Mouse (Mus musculus) bone marrow, adult 2 months (tissue): ENCODE measurements around the gene Ypel3. TPM values are rescaled to one million over a fixed set of nuclear protein-coding genes. Genes with fewer than 3 reads are reported as not detected.

ENCODE experiments used
- H3K27ac ChIP-seq: fragments of 200-500 bp; 2 replicates; pipeline ENCODE4 v1.5.1; 2012; ENCODE audit warnings: low read depth, mild to moderate bottlenecking, control low read depth, inconsistent platforms, low read length; ENCODE audit not compliant: control insufficient read depth, poor library complexity, insufficient read depth
- H3K4me1 ChIP-seq: fragments of 200-500 bp; 2 replicates; pipeline ENCODE4 v1.6.1; 2011; ENCODE audit warnings: low read length; ENCODE audit not compliant: control insufficient read depth, insufficient read depth
- H3K4me3 ChIP-seq: fragments of 200-500 bp; replicated peaks from 2 replicates; pipeline ENCODE3; 2011; ENCODE audit warnings: mild to moderate bottlenecking, low read depth, low read length, control low read depth; ENCODE audit not compliant: control insufficient read depth
- CTCF ChIP-seq: fragments of 200-500 bp; IDR thresholded peaks from 2 replicates; pipeline ENCODE4 v1.5.1; 2011; ENCODE audit warnings: low read length, control low read depth; ENCODE audit not compliant: control insufficient read depth, insufficient read depth
- POLR2A ChIP-seq: fragments of 200-500 bp; IDR thresholded peaks from 2 replicates; pipeline ENCODE4 v1.6.1; 2011; ENCODE audit warnings: low read depth, mild to moderate bottlenecking, control low read depth, low read length, borderline replicate concordance; ENCODE audit not compliant: control insufficient read depth
- WGBS: fragments of 180-500 bp; shearing (Covaris S2); methylation state at CpG from one replicate; pipeline ENCODE4 v1.1.7; 2018; 5-methylcytosine and 5-hydroxymethylcytosine counted together
- polyA plus RNA-seq: library from polyadenylated mRNA; stranded (reverse); fragments of >200 nt; gene quantifications from 2 replicates; pipeline ENCODE4 v1.2.4, GENCODE M21; 2011; ENCODE audit warnings: low replicate concordance; ENCODE audit not compliant: missing spikeins, insufficient read depth, insufficient read length

The Ypel3 gene
- polyA plus RNA-seq, 1 experiment, result 411 TPM

GRCm38 (mm10) chr7:126746798-126747197 lies 30.0 kb upstream of the Ypel3 start:
- 2% methylated on average over 6 of the region's 6 CpGs for WGBS
- TF ChIP-seq CTCF, result no peak
- Histone ChIP-seq H3K4me1 (peaks cover 2% of the 10 kb centered on the region; the same call in 1 of the 2 replicates), H3K4me3 (peak overlapping the region; percentile 45), H3K27ac (peak overlapping the region; percentile 92)

GRCm38 (mm10) chr7:126748824-126749223 lies 27.9 kb upstream of the Ypel3 start:
- Histone ChIP-seq H3K4me1 (peaks cover 6% of the 10 kb centered on the region; the same call in 1 of the 2 replicates), H3K27ac (peak overlapping the region; percentile 41)
- 75% methylated on average over 7 of the region's 7 CpGs for WGBS

GRCm38 (mm10) chr7:126749582-126750343 lies 27.0 kb upstream of the Ypel3 start:
- H3K4me3 ChIP-seq, result no peak overlapping the region
- H3K27ac ChIP-seq, result no peak overlapping the region
- no peak for TF ChIP-seq POLR2A
- TF ChIP-seq CTCF, result peak; percentile 37; the same call in 1 of the 2 replicates
- 82% methylated on average over 17 of the region's 17 CpGs for WGBS
- peaks cover 7% of the 10 kb centered on the region; the same call in 1 of the 2 replicates for H3K4me1 ChIP-seq

More at GRCm38 (mm10) chr7:126748824-126749223, 27.9 kb upstream of the Ypel3 start:
- TF ChIP-seq POLR2A (no peak), CTCF (no peak)
- no peak overlapping the region for H3K4me3 ChIP-seq

GRCm38 (mm10) chr7:126754866-126755265 lies 21.9 kb upstream of the Ypel3 start:
- no peak overlapping the region for H3K4me3 ChIP-seq
- WGBS, result 1% methylated on average over 9 of the region's 9 CpGs

GRCm38 (mm10) chr7:126758539-126758938 lies 18.2 kb upstream of the Ypel3 start:
- H3K4me1 ChIP-seq, result peaks cover 9% of the 10 kb centered on the region
- WGBS, result 67% methylated on average over 7 of the region's 7 CpGs
- H3K27ac ChIP-seq, result no peak overlapping the region
- H3K4me3 ChIP-seq, result no peak overlapping the region
- TF ChIP-seq POLR2A (no peak), CTCF (no peak)

More at GRCm38 (mm10) chr7:126754866-126755265, 21.9 kb upstream of the Ypel3 start:
- H3K27ac ChIP-seq, result no peak overlapping the region
- no peak for TF ChIP-seq POLR2A
- peak; percentile 82 for TF ChIP-seq CTCF
- H3K4me1 ChIP-seq, result peaks cover 5% of the 10 kb centered on the region; the same call in 1 of the 2 replicates

GRCm38 (mm10) chr7:126759050-126759671 lies 17.6 kb upstream of the Ypel3 start, which contains the start of gene Mapk3:
Gene Mapk3 (plus strand): TSS chr7:126759601.
- peaks cover 8% of the 10 kb centered on the region for H3K4me1 ChIP-seq
- WGBS, result 3% methylated on average over 38 of the region's 38 CpGs

GRCm38 (mm10) chr7:126759672-126760390 lies 16.9 kb upstream of the Ypel3 start:
- H3K4me1 ChIP-seq, result peaks cover 8% of the 10 kb centered on the region
- peak overlapping the region; percentile 89 for H3K4me3 ChIP-seq
- TF ChIP-seq CTCF (no peak), POLR2A (0 out of 2 replicates have a peak, but pooled peaks have one; percentile 31)
- H3K27ac ChIP-seq, result peak overlapping the region; percentile 71
- WGBS, result 1% methylated on average over 24 of the region's 24 CpGs

More at GRCm38 (mm10) chr7:126759050-126759671, 17.6 kb upstream of the Ypel3 start, which contains the start of gene Mapk3:
- H3K4me3 ChIP-seq, result peak within 1 kb of the TSS; percentile 89
- TF ChIP-seq POLR2A, result no peak
- TF ChIP-seq CTCF, result peak; percentile 69
- peak within 1 kb of the TSS; percentile 71 for H3K27ac ChIP-seq

- TF ChIP-seq POLR2A (no peak), CTCF (no peak)
- Histone ChIP-seq H3K4me3 (peak overlapping the region; percentile 89), H3K27ac (peak overlapping the region; percentile 71), H3K4me1 (peaks cover 8% of the 10 kb centered on the region)
- 49% methylated on average over 3 of the region's 3 CpGs for WGBS
These were observed 16.4 kb upstream of the Ypel3 start for GRCm38 (mm10) chr7:126760391-126760802.
